Mouse (Mus musculus): Measurements from ENCODE around the gene Zbtb20.

DNA sequence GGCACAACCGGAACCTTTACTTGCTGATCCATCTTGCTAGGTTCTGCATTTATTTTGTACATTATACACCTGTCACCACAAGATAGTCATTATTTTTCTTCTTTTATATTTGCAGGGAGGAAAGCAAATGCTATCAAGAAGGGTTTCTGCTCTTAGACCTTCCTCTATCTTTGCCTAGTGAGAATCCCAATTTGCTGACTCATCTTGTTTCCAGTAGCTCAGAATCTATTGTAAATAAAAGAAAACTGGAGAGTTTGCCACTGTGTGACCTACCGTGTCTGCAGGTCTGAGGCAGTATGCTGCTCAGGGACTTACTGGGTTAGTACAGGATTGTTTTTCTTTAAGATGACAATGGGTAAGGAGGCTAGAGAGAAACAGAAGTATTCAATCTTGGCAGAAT is 812.3 kb downstream of the Zbtb20 start:
- TF ChIP-seq EP300 (IDR thresholded peaks at IDR 0.05; ENCODE audit: low read depth) (no peak), CTCF (IDR thresholded peaks at IDR 0.05; ENCODE audit: low read depth) (no peak)

Measured in liver, embryonic 14.5 days (tissue).